Mouse (Mus musculus) frontal cortex, postnatal 14 days (tissue): ENCODE data around the gene Eme1.

Experiments used
- DNase-seq, 2 experiments: peaks; one replicate each; pipeline ENCODE4 v3.0.0; 2022; ENCODE audit warnings: low spot score in 2 of 2

The Eme1 gene

DNA sequence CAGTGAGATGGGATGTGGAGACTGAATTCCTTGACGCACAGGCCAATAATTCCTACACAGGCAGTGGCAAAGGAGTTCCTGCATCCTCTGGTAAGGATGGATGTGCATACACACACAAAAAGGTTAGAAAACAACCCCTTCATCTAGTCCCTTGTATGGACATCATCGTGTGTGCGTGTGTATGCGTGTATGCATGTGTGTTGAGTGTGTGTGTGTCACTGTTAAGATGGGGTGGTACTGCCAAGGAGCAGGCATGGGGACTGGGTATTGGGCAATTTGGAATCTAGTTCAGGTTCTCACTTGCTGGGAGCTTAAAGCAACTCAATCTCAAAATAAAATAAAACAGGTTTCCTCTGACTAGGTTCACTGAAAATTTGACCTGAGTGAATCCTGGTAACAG lies 7.3 kb downstream of the Eme1 start:
- no peak for DNase-seq

- DNase-seq, result no peak
These were observed 9.1 kb downstream of the Eme1 start for GRCm38 (mm10) chr11:94644461-94645219.

DNA sequence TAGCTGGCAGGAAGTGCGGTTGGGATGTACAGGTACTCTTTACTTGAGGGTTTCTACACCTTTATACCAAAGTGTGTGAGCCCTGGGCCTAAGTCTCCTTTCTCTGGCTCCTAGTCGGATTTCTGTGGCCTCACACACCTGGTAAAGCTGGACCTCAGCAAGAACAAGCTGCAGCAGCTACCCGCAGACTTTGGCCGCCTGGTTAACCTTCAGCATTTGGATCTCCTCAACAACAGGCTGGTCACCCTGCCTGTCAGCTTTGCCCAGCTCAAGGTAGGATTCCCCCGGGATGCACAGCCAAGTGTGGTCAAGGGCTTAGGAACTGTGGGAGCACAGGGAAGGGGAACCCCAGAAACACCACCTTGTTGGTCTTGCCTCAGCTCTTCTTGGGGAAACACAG lies 19.3 kb downstream of the Eme1 start:
- DNase-seq, result no peak

DNA sequence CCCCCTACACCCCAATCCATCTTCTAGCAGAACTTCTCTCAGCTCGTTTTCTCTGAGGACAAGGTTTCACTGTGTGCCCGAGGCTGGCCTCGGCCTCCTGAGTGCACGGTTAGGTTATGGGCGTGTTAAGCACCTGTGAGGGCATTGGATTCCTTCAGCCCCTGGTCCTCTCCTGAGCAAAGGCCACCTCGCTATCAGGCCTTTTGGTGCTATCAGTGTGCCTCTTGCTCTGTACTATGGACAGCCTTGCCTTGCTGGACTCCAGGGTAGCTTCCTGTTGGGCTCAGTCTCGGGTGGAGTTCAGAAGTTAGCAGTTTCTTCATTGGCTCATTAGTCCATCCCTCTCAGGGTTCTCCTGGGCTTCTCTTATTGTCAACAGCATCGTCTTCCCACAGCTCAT lies 20.8 kb downstream of the Eme1 start:
- no peak for DNase-seq

DNA sequence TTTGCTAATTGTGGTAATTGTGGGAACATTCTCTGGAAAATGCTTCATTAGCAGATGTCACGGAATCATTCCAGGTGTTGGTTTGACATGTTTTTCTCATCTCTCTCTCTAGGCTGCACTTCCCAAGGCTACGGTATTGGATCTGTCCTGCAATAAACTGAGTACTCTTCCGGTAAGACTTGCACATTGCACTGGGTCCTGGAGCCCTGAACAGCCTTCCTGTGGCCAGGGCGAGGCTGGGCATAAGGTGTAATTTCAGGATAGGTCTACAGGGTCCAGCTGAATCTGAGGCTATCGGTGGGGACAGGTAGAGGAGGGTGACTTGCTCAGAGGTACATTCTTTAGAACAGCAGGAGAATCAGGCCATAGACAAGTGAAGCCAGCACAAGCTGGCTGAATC lies 21.8 kb downstream of the Eme1 start:
- no peak for DNase-seq

- peak in 1 of 2 experiments; percentile 15 for DNase-seq
These were observed 23.4 kb downstream of the Eme1 start for GRCm38 (mm10) chr11:94630199-94631011.

- no peak for DNase-seq
These were observed 23.9 kb downstream of the Eme1 start for GRCm38 (mm10) chr11:94629884-94630198.

GRCm38 (mm10) chr11:94629199-94629883 lies 24.4 kb downstream of the Eme1 start, which contains the start of gene Lrrc59:
TSS of gene Lrrc59 (plus strand) at chr11:94629767.
- peak; percentile 87 to 95 for DNase-seq

- DNase-seq, result no peak
These were observed 31.6 kb downstream of the Eme1 start for GRCm38 (mm10) chr11:94622162-94622561.

DNA sequence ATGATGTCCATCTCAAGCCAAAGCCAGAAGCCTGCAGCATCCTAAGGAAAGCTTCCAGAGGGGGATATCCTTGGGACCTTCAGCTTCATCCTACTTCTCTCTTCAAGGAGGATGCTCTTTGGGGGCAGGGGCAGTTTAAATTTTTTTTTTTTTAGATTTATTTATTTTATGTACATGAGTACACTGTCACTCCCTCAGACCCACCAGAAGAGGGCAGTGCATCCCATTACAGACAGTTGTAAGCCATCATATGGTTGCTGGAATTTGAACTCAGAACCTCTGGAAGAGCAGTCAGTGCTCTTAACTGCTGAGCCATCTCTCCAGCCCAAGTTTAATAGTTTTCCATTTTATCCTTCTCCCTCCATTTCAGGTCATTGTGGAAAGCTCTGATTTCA lies 32.3 kb downstream of the Eme1 start:
- no peak for DNase-seq

DNA sequence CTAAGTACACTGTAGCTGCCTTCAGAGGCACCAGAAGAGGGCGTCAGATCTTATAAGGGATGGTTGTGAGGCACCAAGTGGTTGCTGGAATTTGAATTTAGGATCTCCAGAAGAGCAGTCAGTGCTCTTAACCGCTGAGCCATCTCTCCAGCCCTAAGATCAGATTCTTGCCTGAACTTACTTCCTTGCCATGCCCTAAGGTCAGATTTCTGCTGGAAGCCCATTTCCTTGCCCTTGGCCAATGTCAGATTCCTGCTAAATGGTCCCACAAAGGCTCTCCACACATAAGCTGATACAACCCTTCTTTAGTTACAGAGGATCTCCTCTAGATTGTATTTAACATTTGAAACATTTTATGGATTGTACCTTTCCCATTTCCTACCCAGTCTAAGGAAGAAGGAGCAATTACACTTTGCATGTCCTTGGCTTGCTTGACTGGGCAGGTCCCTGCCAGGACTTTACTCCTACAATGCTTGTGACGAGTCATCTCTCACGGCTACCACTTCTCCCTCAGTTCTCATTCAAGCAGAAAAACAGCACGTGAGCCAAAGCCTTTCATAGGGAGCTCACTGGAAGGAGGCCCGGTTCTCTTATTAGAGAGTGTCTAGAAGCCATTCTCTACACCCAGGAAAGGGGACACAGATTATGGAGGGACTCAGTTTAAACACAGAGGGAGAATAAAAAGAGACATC lies 32.9 kb downstream of the Eme1 start:
- DNase-seq, result no peak

DNA sequence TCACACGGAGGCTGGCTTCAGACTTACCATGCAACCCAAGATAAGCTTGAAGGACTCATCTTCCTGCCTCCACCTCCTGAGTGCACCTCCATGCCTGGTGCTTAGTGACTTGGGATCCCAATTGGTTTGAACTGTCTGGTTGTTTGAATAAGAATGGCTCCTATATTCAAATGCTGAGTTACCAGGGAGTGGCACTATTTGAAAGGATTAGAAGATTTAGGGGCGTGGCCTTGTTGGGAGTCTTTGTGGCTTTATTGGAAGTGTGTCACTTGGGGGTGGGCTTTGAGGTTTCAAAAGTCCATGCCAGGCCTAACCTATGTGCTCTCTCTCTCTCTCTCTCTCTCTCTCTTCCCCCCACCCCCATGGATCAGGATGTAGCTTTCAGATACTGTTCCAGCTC lies 36.1 kb downstream of the Eme1 start:
- no peak for DNase-seq

DNA sequence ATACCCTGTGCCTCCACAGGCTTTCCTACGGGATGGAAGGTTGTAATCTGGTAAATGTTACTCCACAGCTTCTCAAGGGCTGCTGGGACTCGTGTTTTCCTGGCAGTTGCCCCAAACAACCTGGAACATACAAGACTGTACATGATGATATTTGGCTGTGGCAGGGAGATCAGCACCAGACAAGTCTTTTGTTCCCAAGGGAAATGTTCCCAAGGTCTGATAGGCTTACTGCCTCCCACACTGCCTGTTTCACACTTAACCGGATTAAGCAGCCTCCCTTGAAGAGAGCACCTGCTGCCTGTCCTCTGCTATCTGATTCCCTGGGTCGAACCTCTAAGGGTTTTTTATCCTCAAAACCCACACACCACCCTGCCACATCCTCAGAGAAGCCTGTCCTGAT lies 38.3 kb downstream of the Eme1 start:
- no peak for DNase-seq

DNA sequence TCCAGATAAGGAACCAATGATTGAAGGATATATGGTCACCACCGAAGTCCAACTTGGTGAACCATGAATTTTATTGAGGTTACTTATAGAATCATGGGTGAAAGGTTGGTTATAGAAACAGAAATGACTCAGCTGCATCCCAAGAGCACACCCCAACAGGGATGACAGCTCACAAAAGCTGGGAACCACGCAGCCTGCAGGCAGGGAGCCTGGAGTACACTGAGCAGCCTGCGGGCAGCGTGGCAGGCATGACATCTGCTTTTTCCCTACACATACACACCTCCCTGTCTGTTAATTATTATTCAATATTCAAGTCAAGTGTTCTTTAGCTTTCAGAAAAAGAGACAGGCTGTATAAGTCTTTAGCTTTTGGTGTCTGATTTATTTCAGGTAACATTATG lies 39.2 kb downstream of the Eme1 start:
- no peak for DNase-seq

- DNase-seq, result no peak
These were observed 42.7 kb downstream of the Eme1 start for GRCm38 (mm10) chr11:94610744-94611740.

GRCm38 (mm10) chr11:94602356-94602955 lies 51.3 kb downstream of the Eme1 start:
- DNase-seq, result no peak

DNA sequence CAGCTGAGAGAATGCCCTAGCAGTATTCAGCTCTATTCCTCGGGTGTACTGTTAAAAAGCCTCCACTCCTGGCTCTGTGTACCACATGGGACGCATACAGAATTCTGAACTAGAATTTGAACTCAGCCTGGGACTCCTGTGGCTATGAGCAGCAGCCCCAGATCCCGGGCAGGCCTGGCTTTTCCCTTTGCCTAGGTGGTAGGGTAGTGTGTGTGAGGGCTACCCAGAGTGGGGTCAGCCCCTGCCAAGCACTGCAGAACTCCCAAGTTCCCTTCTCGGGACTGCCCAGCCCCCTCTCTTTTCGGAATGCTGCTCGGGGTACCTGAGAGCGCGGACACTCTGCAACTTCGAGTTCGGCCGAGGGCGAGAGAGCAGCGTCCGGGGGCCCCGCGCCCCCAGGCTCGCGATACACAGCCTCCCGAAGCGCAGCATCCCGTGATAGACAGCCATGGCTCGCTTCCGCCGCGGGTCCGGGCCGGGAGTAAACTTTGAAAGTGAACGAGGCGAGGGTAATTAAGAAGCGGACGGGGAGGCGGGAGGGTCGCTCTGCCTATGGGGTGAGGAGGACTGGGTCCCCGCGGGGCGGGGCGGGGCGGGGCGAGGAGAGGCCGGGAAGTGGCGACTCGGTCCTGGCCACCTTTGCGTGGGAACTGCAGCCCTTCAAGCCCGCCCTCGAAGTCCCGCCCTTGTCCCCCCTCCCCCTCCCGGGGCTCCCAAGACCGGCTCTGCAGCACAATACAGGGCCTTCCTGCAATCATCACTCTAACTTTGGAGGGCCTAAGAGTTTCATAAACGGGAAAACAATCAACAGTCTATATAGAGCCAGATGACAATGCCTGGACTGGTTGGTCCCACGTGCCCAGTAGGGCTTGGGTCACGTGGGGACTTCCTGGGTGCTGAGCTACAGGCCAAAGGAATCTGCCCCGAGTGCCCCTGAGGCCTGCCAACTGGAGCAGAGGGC lies 52.2 kb downstream of the Eme1 start, which contains the start of gene Acsf2:
TSS of gene Acsf2 (minus strand) at position 551 of the 961 bp plus-strand sequence.
- peak; percentile 17 to 22 for DNase-seq

- DNase-seq, result no peak
These were observed 53.3 kb downstream of the Eme1 start for GRCm38 (mm10) chr11:94600447-94600846.
